Mouse (Mus musculus): ENCODE measurements around the gene Rab19.

GRCm38 (mm10) chr6:39433701-39434100 lies 52.7 kb downstream of the Rab19 start:
- TF ChIP-seq GATA1 (IDR thresholded peaks at IDR 0.05; ENCODE audit: low read length) (no peak), TAL1 (IDR thresholded peaks at IDR 0.05; ENCODE audit: low read length) (no peak)

Data from erythroblast, embryonic 14.5 days (primary cell).